Mouse (Mus musculus) frontal cortex, postnatal 25 days (tissue): Measurements from ENCODE around the gene Bnipl.

Experiments
- DNase-seq, 2 experiments: peaks; one replicate each; pipeline ENCODE4 v3.0.0; 2022; ENCODE audit warnings: low spot score in 2 of 2

Bnipl gene

DNA sequence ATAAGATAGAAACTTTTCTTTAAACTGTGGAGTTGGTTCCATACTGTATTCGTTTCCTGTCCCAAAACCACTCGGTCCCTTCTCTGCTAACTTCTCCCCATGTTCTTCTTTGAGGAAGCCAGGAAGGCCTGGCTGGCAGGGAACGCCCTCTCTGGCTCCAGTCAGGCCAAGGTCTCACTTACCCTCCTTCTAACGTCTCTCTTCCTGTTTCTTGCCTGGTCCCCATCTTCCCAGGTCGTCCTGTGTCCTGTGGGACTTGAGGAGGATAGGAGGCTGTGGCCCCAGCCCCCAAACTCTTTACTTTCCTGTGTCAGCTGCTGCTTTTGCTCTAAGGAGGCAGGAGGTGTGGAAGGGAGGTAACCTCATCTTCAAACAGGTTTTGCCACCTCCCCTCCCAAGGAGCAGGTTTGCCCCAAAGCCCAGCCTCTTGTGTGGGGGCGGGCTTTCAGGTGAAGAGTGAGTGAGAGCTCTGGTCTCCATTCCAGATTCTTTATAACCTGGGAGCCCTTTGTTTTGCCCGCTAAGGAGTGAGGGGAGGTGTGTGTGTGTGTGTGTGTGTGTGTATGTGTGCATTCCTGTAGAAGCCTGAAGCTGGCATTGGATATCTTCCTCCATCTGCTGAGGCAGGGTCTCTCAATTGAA is at the start of gene Bnipl:
TSS of gene Bnipl (minus strand) at position 411 of the 642 bp plus-strand sequence.
- DNase-seq = no peak

DNA sequence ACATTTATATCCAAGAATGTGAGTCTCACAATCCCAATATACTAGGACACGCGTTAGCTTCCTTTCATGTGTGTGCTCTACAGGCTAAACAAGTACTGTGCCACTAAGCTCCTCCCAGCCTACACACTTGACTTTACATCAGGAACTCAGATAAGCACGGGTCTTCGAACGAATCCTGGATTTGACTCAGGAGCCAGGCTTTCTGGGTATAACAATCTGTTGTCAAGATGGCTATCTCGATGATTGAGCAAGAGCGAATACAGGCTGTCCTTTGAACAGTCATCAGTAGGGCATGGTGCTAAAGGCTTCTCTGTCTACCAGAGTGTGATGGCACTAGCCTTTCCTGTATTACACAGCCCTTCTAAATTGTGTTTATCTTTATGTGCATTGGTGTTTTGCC is 47.0 kb upstream of the Bnipl start:
- DNase-seq = no peak

DNA sequence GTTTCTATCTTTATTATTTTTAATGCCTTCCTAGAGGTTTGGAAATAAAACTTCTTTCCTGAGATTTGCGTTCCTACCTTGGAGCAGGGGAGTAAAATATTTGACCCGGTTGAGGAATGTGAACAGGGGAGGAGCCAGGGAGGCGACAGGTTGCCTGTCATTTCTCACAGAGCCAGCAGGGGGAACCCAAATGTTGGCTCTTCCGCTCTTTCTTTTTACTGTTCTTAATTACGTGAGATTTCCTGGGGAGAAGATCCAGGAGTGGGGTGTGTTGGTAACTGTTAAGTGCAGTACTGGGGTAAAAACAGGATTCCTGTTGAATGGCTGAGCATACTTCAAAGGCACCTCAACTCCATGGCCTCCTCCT is 45.1 kb upstream of the Bnipl start:
- no peak for DNase-seq

DNA sequence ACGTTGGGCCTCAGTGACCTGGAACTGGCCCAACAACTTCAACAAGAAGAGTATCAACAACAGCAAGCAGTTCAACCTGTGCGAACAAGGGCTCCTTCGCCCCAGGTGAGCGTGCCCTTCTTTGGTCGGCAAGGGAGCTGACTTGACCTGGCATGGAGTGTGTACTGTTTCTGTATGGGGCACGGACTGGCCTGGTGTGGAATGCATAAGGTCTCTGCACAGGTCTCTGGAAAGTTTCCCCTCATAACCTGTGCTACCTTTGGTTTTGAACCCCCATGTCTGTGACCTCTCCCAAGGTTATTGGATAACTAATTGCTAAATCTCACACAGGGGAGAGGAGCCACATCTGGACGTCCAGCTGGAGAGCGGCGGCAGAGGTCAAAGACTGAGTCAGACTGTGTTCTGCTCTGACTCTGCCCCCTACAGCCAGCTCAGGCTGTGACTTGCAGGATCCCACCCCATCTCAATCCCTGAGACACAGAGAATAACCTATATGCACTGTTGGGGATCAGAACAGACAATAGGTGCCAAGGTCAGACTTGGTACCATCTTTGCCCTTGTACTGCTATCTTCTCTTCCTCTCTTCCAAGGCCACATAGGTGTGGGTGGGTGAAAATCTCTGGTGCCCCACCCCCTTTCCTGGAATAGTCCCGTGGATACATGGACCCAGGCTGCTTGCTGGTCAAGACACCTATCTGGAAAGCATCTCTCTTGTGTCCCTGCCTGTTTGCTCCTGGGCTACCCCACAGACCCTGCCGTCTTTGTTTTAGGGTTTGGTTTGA is 44.5 kb upstream of the Bnipl start:
- no peak for DNase-seq

DNA sequence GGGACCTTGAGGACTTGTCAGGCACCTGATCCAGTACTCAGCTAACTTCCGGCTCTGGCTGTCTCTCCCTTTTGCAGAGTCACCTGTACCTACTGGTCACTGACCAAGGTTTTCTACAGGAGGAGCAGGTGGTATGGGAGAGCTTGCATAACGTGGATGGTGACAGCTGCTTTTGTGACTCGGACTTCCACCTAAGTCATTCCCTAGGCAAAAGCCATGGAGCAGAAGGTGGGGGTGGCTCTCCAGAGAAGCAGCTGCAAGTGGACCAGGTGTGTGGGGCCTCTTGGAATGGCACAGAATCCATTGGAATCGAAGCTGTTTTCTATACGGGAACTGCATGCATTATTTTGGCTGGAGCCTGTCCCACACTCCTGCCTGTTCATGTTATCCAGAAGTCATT is 43.7 kb upstream of the Bnipl start:
- DNase-seq = no peak

DNA sequence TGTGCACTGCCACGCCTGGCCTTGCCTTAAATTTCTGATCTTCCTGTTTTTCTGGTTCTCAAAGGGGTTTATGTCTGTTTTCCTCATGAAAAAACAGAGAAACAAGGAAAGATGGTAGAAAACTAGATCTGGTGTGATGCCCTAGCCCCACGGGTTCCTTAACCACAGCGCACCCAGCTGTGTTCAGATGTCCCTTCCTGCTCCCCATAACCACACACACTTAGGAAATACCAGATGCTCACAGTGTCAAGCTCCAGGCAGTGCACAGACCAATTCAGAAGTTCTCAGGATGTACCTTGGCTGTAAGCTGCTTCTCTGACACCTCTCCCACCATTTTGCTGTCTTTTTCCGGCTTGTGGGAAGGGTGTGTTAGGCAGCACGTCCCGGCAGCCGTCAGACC is 43.3 kb upstream of the Bnipl start:
- DNase-seq = no peak

DNA sequence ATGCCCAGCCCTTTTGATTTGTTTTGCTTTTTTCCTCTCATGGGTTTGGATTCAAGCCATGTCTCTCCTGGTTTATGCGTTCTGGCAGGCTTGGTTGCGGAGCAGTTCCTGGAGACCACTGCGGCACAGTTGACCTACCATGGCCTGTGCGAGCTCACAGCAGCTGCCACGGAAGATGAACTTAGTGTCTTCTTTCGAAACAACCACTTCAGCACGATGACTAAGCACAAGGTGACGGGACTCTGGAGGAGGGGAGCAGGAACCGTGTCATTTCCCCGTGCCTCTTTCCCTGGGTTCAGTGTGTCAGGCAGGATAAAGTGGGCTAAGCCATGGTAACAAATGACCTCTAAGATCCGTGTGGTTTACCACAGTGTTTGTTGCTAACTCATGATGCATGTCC is 42.5 kb upstream of the Bnipl start:
- no peak for DNase-seq

DNA sequence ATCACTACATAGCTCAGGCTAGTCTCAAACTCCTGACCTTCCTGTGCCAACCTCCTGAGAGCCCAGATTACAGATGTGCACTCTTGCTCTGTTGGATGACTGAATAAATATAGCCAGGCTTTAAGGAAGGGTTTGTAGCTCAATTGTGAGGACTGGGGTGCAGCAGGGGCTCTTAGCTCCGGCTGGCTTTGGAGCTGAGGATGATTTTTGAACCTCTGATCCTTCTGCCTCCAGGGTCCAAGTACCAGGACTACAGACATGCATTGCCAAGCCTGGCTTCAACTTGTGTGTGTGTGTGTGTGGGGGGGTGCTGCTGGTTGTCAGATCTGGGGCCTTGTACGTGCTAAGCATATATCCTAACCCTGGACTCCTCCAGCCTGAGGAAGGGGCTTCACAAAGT is 41.9 kb upstream of the Bnipl start:
- no peak for DNase-seq

DNA sequence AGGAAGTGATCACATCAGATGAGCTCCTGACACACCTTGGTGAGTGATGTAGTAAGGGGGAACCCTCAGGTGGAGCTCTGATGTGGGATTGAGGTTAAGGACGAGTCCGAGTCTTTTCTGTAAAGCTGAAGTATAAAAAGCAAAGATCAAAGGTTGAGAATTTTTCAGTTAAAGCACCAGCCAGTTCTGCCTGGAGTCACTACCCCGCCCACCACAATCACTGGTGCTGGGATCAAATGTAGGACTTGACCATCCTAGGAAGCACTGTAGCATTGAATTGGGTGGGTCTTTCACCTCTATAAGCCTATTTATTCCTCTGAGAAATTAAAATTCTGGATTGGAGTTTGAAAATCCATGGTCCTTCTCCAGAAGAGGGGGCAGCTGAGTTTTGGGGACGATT is 40.0 kb upstream of the Bnipl start:
- no peak for DNase-seq

DNA sequence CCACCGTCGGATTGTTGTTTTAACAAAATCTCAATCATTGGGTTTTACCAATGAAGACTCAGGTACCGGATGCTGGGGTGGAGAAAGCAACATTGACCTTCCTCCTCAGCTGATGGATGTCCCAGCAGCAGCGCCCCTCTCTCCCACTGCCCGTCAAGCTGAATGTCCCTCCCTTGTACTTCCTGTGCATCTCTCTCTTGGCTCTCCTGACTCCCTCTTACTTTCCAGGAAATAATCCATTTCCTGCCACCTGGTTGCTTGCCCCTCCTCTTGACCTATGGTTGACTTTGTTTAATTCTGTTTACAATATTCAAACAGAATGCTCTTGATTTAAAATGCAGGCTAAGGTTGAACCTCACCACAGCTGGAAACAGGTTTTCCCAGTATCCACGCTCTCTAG is 39.2 kb upstream of the Bnipl start:
- DNase-seq = no peak

DNA sequence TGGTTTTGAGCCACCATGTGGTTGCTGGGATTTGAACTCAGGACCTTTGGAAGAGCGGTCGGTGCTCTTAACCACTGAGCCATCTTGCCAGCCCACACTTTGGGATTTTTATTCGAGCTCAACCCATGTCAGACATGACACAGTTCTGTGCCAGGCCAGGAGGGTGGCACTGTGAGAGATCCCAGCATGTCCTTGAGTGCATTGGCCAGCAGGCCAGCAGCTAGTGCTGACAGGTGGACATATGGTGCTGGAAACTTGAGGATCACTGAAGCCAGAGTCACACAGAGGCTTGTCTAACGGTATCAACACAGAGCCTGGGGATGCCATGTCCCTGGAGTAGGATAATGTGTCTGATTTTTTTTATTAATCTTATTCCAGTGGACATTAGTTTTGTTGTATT is 38.4 kb upstream of the Bnipl start:
- DNase-seq = no peak

DNA sequence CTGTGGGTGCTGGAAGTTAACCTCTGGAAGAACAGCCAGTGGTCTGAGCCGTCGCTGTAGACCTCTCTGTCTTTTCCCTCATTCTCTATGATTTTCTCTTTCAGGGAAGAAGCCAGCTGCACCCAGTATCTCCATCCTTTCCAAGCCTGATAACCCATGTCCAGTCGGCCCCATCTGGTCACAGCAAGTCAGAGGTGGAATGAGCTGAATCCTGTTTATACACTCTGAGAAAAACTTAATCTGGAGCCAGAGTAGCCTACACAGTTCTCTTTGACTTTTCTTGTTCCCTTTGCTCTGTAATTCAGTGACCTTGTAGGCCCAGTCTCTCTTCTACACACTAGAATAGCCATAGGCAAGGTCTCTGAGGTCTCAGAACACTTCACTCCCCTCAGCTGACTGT is 36.5 kb upstream of the Bnipl start:
- no peak for DNase-seq

DNA sequence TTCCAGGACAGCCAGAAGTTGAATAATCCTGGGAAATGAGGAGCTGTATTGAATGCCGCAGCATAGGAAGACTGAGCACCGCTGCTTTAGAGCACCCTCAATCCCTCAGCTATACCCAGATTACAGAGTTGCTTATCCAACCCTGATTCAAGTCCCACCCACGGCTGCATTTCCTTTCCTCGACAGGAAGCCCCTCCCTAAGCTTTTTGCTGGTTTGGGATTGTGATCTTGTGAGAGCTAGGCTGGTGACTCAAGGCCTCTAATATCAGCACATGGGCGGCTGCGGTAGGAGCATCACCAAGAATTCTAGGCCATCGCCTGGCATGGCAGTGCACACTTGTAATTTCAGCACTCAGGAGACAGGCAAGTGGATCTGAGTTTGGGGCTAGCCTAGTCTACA is 35.5 kb upstream of the Bnipl start:
- DNase-seq = no peak

DNA sequence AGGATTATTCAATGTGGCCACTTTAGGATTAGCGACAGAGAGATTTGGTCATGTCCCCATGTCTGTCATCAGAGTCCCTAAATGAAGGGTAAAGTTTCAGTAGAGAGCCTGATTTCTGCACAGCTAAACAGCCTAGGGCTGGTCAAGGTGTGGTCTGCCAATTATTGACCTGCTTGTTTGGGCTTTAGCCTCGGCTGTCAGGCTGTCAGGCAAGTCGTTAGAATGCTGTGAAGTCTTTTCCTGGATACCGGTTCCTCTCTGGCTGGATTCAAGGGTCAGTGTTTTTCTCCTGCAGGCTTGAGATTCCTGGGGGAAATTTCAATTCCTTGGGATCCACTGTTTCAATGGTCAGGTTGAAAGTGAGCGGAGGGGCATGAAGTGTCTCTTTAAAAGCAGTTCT is 35.0 kb upstream of the Bnipl start:
- DNase-seq = no peak

DNA sequence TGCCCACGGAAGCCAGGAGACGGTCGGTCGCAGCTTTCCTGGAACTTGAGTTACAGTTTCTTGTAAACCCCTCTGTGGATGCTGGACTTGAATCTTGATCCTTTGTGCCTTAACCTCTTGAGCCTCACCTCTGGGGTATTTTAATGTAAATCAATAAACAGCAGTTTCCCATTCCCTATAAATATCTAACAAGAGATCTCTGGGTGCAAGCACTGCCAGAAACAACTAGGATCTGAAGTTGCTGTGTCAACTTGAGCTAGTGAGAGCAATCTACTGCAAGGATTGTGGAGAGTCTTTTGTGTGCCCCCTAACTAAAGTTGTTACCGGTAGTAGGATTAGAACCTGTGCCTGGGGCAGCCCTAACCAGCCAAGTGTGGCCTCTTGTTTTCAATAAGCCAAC is 34.4 kb upstream of the Bnipl start:
- DNase-seq = no peak

DNA sequence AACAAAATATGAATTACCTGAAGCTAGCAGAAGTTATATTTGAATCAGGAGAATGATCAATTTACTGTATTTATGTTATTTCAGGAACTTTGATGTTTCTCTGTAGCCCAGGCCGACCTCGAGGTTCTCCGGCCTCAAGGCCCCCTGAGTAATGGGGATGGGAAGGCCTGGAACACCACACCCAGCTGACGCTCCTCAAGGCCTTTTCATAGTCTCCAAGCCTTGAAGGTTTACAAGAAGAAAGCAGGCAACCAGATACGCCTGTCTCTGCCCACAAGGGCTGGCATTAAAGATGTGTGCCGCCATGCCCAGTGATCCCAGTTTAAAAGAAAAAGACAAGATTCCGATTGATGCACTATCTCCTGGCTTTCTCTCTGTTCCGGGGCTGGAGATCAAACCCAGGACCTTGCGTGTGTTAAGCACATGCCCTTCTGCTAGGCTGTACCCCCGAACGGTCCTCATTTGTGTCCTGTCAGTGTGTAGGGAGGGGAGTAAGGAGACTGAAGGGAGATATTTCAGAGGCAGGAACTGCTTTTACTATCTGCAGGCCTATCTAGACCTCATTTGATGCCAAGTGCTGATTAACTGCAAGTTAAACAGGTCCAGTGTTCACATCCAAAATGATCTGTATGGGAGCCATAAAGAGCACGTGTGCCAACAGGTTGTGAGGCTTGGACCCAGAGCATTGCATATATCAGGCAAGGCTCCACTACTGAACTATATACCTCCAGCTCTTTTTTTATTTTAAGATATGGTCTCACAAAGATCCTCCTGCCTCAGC is 33.7 kb upstream of the Bnipl start:
- DNase-seq = no peak

DNA sequence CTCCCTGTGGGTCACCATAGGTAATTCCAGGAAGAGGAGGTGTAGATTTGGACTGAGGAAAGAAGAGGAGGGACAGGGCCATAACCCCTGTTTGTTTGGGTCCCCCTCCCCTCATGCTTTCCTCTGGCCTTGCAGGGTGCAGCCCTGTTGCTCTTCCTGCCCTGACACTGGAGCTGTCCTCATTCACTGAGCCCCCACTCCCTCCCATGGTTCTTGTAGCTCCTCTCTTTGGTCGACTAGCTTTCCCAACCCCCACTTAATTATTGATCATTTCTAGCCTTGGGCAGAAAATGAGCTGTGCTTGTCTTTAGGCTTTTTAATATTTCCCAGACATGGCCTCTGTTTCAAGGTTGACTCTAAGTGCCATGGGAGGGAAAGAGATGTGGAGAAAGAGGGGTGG is 33.1 kb upstream of the Bnipl start:
- DNase-seq = no peak

DNA sequence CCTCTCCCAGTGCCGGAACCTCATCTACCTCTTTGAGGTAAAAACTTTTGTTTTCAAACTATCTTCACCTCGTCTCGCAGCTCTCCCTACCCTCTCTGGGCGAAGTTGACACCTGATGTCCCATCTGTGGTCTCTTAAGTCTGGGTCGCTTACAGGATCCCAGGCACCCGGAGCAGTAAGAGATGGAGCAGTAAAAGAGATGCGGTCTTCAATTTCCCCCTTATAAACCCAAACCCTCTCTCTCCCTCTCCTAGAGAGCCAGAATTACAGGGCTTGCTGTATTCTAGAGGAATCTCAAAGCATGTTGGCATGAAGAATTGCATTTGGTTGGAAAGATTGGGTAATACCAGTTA is 32.6 kb upstream of the Bnipl start:
- DNase-seq = no peak

DNA sequence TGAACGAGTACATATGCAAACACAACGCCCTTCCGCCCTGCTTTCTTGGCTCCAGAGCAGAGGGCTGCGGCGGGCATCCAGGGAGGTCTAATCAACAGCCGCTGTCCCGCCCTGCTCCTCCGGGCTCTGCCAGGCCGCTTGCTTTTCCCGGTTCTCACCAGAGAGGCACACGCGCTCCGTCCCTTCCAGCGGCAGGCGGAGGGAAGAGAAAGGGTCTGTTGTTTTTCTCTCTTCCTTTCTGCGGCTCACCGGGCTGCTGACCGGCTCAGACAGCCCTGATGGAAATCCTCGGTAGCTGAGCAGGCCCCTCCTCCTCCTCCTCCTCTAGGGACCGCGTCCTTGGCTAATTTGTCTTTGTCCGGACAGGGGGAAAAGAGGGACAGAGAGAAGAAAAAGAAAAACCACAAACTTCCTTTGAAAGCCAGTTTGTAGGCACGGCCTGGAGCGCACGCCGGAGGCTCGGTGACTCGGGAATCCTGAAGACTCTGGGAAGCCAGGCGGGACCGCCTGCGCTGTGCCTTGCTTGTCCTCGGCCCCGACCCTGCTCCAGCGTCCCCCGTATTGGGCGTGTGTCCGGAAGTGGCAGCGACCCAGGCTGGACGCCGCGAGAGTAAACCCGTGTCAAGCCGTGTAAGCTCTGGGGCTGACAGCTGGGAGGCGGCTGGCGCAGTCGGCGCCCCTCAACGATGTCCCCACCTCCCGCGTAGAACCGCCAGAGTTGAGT is 32.0 kb upstream of the Bnipl start:
- peak; percentile 47 to 64 for DNase-seq

DNA sequence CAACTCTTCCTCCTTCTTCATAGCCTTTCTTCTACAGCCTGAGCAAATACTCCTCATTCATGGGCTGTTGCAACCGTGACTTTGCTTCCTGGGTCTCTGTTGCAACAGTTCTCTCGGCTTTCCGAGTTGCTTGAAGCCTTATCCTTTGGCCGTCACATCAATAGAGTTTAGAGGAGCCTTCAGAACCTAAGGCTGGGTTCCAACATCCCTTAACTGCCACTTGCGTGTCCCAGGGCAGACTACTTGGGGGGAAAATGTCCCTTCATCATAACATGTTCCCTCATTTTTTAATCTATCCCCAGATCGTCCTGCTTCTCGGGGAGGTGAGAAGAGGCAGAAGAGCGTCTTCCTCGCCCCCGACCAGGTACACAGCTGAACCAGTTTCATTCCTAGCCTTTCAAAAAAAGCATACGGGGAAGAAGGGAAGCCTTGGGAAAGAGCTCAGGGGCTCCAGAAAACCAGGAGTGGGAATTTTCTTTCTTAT is 31.4 kb upstream of the Bnipl start:
- DNase-seq = no peak

DNA sequence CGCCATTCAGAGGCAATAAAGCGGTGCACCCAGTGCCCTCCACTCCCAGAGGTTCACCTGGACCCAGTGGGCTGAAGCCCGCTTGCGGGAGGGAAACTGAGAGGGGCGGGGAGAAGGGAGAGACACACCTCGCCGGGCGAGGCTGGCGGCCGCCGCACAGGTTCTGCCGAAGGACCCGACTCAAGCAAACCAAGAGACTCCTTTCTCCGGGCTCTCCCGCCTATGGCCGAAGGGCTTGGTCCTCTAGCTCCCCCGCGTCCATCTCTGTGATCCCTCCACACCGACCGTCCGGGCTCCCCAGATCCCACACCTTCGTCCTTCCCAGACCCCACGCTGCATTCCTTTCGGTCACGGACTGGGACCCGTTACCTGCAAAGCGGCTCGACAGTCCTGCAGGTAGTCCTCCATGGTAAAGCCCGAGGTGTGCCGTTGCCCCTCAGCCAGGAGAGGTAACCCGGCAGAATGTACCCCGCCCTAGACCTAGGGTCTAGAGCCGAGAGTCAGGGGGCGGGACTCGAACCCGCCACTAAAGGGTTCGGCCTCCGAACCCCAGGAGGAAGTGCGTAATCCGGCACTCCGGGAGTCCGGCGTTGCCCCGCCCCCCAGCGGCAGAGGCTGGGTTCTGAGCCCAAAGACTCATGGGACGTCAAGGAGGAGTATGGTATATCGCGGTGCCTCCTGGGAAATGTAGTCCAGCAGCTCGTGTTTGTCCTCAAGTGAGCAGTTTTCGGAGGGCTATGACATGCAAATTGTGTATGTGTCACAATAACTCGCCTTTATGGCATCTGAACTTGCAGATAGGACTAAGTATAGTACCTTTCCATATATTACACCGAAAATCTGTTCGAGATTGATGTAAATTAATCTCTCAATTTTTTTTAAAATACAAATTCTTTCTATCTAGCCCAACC is 30.5 kb upstream of the Bnipl start, which contains the start of the genes Mindy1 and Prune1:
TSS of gene Mindy1 (plus strand) at position 130 of the 911 bp plus-strand sequence.
TSS of gene Prune1 (minus strand) at position 861 of the 911 bp plus-strand sequence.
- peak; percentile 95 to 98 for DNase-seq
